Mouse (Mus musculus) kidney, postnatal 0 days (tissue): Measurements from ENCODE around the gene Ubn2. TPM values are rescaled to one million over a fixed set of nuclear protein-coding genes. Genes with fewer than 3 reads are reported as not detected.

Experiments used
- ATAC-seq: fragments of 200-750 bp; cut with Nextera tagmentation; replicated peaks from 2 replicates; pipeline ENCODE4 v1.8.0; 2017; ENCODE audit warnings: low read depth, moderate number of reproducible peaks, moderate TSS enrichment, moderate library complexity; ENCODE audit not compliant: low FRiP score
- DNase-seq: peaks from one replicate; pipeline ENCODE4 v3.0.0-alpha.2; 2016; ENCODE audit warnings: low spot score
- H3K27ac ChIP-seq: fragments of 300-500 bp; sonication (generic); 2 replicates; pipeline ENCODE4 v1.5.1; 2014; ENCODE audit warnings: mild to moderate bottlenecking
- H3K27me3 ChIP-seq: fragments of 300-500 bp; sonication (generic); 2 replicates; pipeline ENCODE4 v1.6.1; 2014; ENCODE audit warnings: low read length, mixed read lengths; ENCODE audit not compliant: insufficient read depth
- H3K36me3 ChIP-seq: fragments of 300-500 bp; sonication (generic); 2 replicates; pipeline ENCODE4 v1.6.1; 2014; ENCODE audit warnings: low read length, mixed read lengths; ENCODE audit not compliant: insufficient read depth
- H3K4me1 ChIP-seq: fragments of 300-500 bp; sonication (generic); replicated peaks from 2 replicates; pipeline ENCODE4 v1.6.1; 2014; ENCODE audit warnings: antibody characterized with exemption, low read length, mixed read lengths; ENCODE audit not compliant: insufficient read depth
- H3K4me2 ChIP-seq: fragments of 300-500 bp; sonication (generic); 2 replicates; pipeline ENCODE4 v1.6.1; 2014; ENCODE audit warnings: mild to moderate bottlenecking, low read length, moderate library complexity, mixed read lengths
- H3K4me3 ChIP-seq: fragments of 300-500 bp; sonication (generic); replicated peaks from 2 replicates; pipeline ENCODE4 v1.5.1; 2014; ENCODE audit warnings: low read depth, low read length
- H3K9ac ChIP-seq: fragments of 300-500 bp; sonication (generic); 2 replicates; pipeline ENCODE4 v1.6.1; 2014; ENCODE audit warnings: low read depth, low read length
- H3K9me3 ChIP-seq: fragments of 300-500 bp; sonication (generic); replicated peaks from 2 replicates; pipeline ENCODE4 v1.6.1; 2016; ENCODE audit warnings: low read length, inconsistent platforms, mixed read lengths
- CTCF ChIP-seq: IDR thresholded peaks from 2 replicates; pipeline ENCODE4 v1.5.1; 2016; ENCODE audit warnings: antibody characterized with exemption, low read depth, mild to moderate bottlenecking, moderate library complexity
- WGBS: fragments of 180-500 bp; shearing (Covaris S2); extraction: QIAGEN DNeasy Blood & Tissue Kit; methylation state at CpG from one replicate; pipeline ENCODE4 v1.1.7; 2014; 5-methylcytosine and 5-hydroxymethylcytosine counted together
- microRNA-seq: library from miRNA; unstranded; fragments of <30 nt; microRNA quantifications from one replicate; pipeline ENCODE4, GENCODE M21; 2016
- polyA plus RNA-seq: library from polyadenylated mRNA; unstranded; fragments of >200 nt; fragmentation: Nextera tagmentation; extraction: Ambion mirVana; gene quantifications from 2 replicates; pipeline ENCODE4 v1.2.1, GENCODE M21; 2015

The Ubn2 gene
- polyA plus RNA-seq, 1 experiment from 2014 or later, result 8.3 TPM

DNA sequence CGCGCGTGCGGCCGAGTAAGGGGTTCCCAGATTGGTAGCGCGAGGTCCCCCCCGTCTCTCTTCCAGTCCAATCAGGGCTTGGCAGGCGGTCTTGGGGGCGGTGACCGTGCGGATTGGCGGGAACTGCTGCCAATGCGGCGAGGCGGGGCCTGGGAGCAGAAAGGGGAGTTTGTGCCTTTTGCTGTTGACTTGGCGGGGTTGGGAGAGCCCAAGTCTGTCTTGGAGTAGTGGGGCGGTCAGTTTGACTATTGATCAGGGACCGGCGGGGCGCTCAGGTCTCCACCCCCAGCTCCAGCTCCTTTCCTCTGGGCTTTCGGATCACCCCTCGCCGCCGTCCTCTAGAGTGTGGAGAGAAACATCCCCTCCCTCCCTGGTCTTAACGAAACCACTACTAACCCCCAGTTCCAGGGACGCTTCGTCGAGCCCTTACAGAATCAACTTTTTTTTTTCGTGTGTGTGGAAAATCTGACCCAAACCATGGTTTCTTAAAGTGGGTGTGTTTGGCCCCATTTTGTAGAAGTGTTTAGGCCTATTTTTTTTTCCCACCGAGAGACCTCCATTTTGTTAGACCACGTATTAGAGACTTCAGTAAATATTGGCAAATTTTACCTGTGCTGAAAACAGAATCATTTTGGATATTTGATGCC is 118.4 kb downstream of the Ubn2 start:
- TF ChIP-seq CTCF, result no peak
- Histone ChIP-seq H3K9ac (peak overlapping the region; percentile 95), H3K4me2 (peak overlapping the region; percentile 52), H3K4me1 (peaks cover 9% of the 10 kb centered on the region; the same call in 1 of the 2 replicates), H3K27ac (peak overlapping the region; percentile 99), H3K36me3 (0 out of 2 replicates have a peak, but pooled peaks cover 2% of the 10 kb centered on the region), H3K27me3 (no peaks in the 10 kb centered on the region), H3K4me3 (peak overlapping the region; percentile 76), H3K9me3 (no peaks in the 10 kb centered on the region)
- ATAC-seq (peak; percentile 95), DNase-seq (peak; percentile 99)
- under 1% methylated on average over 32 of the region's 32 CpGs for WGBS

DNA sequence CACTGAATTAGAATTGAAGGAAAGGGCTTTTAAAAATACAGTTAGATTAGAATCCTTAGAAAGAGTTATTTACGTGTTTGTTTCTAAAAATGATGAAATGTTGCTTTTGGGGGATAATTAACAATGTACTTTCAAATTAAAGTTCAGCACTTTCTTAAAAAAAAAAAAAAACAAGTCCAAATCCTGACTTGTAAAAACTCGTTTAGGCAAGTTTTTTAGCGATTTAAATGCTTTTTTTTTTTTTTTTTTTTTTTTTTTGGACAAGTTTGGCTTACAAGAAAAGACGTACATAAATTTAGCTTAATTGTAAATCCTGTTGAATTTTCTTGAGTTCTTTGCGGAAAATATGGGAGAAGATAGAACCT is 118.9 kb downstream of the Ubn2 start:
- no peak for DNase-seq
- ATAC-seq, result no peak
- no peak for TF ChIP-seq CTCF
- Histone ChIP-seq H3K4me1 (peaks cover 9% of the 10 kb centered on the region; the same call in 1 of the 2 replicates), H3K4me3 (peak overlapping the region; percentile 76), H3K9ac (peak overlapping the region; percentile 95), H3K27ac (peak overlapping the region; percentile 99; the same call in 1 of the 2 replicates), H3K27me3 (no peaks in the 10 kb centered on the region), H3K9me3 (no peaks in the 10 kb centered on the region), H3K36me3 (0 out of 2 replicates have a peak, but pooled peaks cover 2% of the 10 kb centered on the region), H3K4me2 (peak overlapping the region; percentile 52)
- 13% methylated on average over 5 of the region's 5 CpGs for WGBS

Small RNA genes within 50 kb of the gene (microRNA-seq; reads per million reads assigned to microRNA genes)
- gene Mir7670, result not detected

Other genes starting within 250 kb of the Ubn2 start
- gene D630045J12Rik, start 179.9 kb upstream of the Ubn2 start, polyA plus RNA-seq, result 3.4 and 3.5 TPM in 2 replicates
- gene Zc3hav1l, start 134.7 kb upstream of the Ubn2 start, polyA plus RNA-seq, result 4.9 and 5.3 TPM in 2 replicates
- gene Zc3hav1, start 79.3 kb upstream of the Ubn2 start, polyA plus RNA-seq, result 5.4 and 5.6 TPM in 2 replicates
- gene Ttc26, start 52.5 kb upstream of the Ubn2 start, polyA plus RNA-seq, result 4.3 and 5.1 TPM in 2 replicates
- gene Fmc1, start 99.6 kb downstream of the Ubn2 start, polyA plus RNA-seq, result 260 and 288 TPM in 2 replicates
- gene Luc7l2, start 117.4 kb downstream of the Ubn2 start, polyA plus RNA-seq, result 29.9 and 33.4 TPM in 2 replicates
- 0.82 and 1.4 TPM in 2 replicates for gene Klrg2, start 203.3 kb downstream of the Ubn2 start, polyA plus RNA-seq
- 0.68 and 1.6 TPM in 2 replicates for gene Clec2l, start 229.1 kb downstream of the Ubn2 start, polyA plus RNA-seq